Mouse (Mus musculus) E14TG2a.4 (cell line): Measurements from ENCODE around the gene Atg7.

Source experiments
- CTCF ChIP-seq: conservative IDR thresholded peaks from 2 replicates; pipeline ENCODE4 v1.5.1; 2014; ENCODE audit warnings: low read length
- NANOG ChIP-seq: IDR thresholded peaks from 2 replicates; pipeline ENCODE4 v1.6.1; 2014; ENCODE audit warnings: borderline replicate concordance, low read length, mixed read lengths
- POU5F1 ChIP-seq: IDR thresholded peaks from 2 replicates; pipeline ENCODE4 v1.6.1; 2014; ENCODE audit warnings: low read length, borderline replicate concordance

DNA sequence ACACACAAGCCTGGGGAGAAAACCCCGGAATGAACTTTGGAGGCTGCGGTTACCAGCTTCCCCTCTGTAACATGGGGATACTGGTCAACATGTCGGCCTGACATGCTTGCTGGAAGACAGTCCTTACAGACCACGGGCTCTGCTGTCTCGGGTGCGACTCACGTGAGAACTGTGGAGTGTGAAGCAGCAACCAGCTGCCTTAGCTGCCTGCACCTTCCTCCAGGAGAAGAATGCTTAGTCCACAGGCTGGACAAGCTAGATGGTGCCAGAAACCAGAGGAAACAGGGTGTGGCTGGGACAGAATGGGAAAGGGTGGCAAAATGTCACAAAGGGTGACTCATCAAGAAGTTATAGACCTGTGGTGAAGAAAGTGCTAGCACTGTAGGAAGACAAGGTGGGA, 197.1 kb downstream of the Atg7 start:
- TF ChIP-seq CTCF (no peak), NANOG (no peak), POU5F1 (no peak)
